Mouse (Mus musculus) induced T-regulatory cell, adult 2 months (primary cell): ENCODE results near the gene Uspl1.

Source experiments
- DNase-seq: peaks from one replicate; pipeline ENCODE4 v3.0.0-alpha.2; 2012; ENCODE audit warnings: low read depth

The Uspl1 gene

GRCm38 (mm10) chr5:149168051-149168450 is 16.1 kb upstream of the Uspl1 start:
- DNase-seq = no peak

GRCm38 (mm10) chr5:149168816-149169215 is 15.3 kb upstream of the Uspl1 start:
- no peak for DNase-seq

- DNase-seq = no peak
Observed at GRCm38 (mm10) chr5:149170841-149171588, 13.1 kb upstream of the Uspl1 start.

GRCm38 (mm10) chr5:149172246-149172645 is 11.9 kb upstream of the Uspl1 start:
- DNase-seq = no peak

GRCm38 (mm10) chr5:149174527-149174926 is 9.6 kb upstream of the Uspl1 start:
- DNase-seq = no peak

GRCm38 (mm10) chr5:149175736-149176135 is 8.4 kb upstream of the Uspl1 start:
- no peak for DNase-seq

- no peak for DNase-seq
Observed at GRCm38 (mm10) chr5:149178095-149178494, 6.1 kb upstream of the Uspl1 start.

- DNase-seq = no peak
Observed at GRCm38 (mm10) chr5:149179826-149180225, 4.3 kb upstream of the Uspl1 start.

- DNase-seq = no peak
Observed at GRCm38 (mm10) chr5:149182186-149182870, 1.8 kb upstream of the Uspl1 start.

GRCm38 (mm10) chr5:149183122-149183521 is 1.0 kb upstream of the Uspl1 start:
- no peak for DNase-seq

- no peak for DNase-seq
Observed at GRCm38 (mm10) chr5:149183721-149184103, 438 bp upstream of the Uspl1 start.

GRCm38 (mm10) chr5:149184844-149185186 is 665 bp downstream of the Uspl1 start:
- peak; percentile 88 for DNase-seq

- peak; percentile 10 for DNase-seq
Observed at GRCm38 (mm10) chr5:149185806-149186205, 1.7 kb downstream of the Uspl1 start.

- DNase-seq = no peak
Observed at GRCm38 (mm10) chr5:149190160-149190559, 6.0 kb downstream of the Uspl1 start.

GRCm38 (mm10) chr5:149196611-149197010 is 12.5 kb downstream of the Uspl1 start:
- DNase-seq = no peak

GRCm38 (mm10) chr5:149198782-149199181 is 14.6 kb downstream of the Uspl1 start:
- DNase-seq = no peak

GRCm38 (mm10) chr5:149202941-149203340 is 18.8 kb downstream of the Uspl1 start:
- DNase-seq = no peak

- no peak for DNase-seq
Observed at GRCm38 (mm10) chr5:149203796-149204375, 19.7 kb downstream of the Uspl1 start.

- no peak for DNase-seq
Observed at GRCm38 (mm10) chr5:149204822-149205221, 20.7 kb downstream of the Uspl1 start.

GRCm38 (mm10) chr5:149205265-149205664 is 21.1 kb downstream of the Uspl1 start:
- DNase-seq = no peak

GRCm38 (mm10) chr5:149206286-149206685 is 22.1 kb downstream of the Uspl1 start:
- DNase-seq = no peak

GRCm38 (mm10) chr5:149207661-149208060 is 23.5 kb downstream of the Uspl1 start:
- no peak for DNase-seq

GRCm38 (mm10) chr5:149208776-149209175 is 24.6 kb downstream of the Uspl1 start:
- DNase-seq = no peak
